Mouse (Mus musculus) CH12.LX (cell line): Measurements from ENCODE around the gene Jam2.

Source experiments
- CHD1 ChIP-seq: IDR thresholded peaks from 2 replicates; pipeline ENCODE4 v1.6.1; 2012; ENCODE audit warnings: low read depth, low read length, improper control_type of control experiment, inconsistent platforms
- EP300 ChIP-seq: IDR thresholded peaks from 2 replicates; pipeline ENCODE4 v1.6.1; 2011; ENCODE audit warnings: low read length, improper control_type of control experiment
- NRF1 ChIP-seq: IDR thresholded peaks from 2 replicates; pipeline ENCODE4 v1.6.1; 2014; ENCODE audit warnings: low read depth, mild to moderate bottlenecking, inconsistent platforms, low read length, improper control_type of control experiment, moderate library complexity
- POLR2A ChIP-seq: IDR thresholded peaks from 2 replicates; pipeline ENCODE4 v1.6.1; 2011; ENCODE audit warnings: low read depth, mild to moderate bottlenecking, improper control_type of control experiment, low read length
- POLR2AphosphoS2 ChIP-seq: IDR thresholded peaks from 2 replicates; pipeline ENCODE4 v1.6.1; 2011; ENCODE audit warnings: low read depth, low read length, improper control_type of control experiment
- SMC3 ChIP-seq: IDR thresholded peaks from 2 replicates; pipeline ENCODE4 v1.6.1; 2011; ENCODE audit warnings: low read depth, low read length, improper control_type of control experiment
- USF1 ChIP-seq: IDR thresholded peaks from 2 replicates; pipeline ENCODE4 v1.6.1; 2014; ENCODE audit warnings: low read depth, mild to moderate bottlenecking, inconsistent platforms, low read length, improper control_type of control experiment
- ZKSCAN1 ChIP-seq: IDR thresholded peaks from 2 replicates; pipeline ENCODE4 v1.6.1; 2012; ENCODE audit warnings: low read depth, inconsistent platforms, low read length, improper control_type of control experiment, borderline replicate concordance

DNA sequence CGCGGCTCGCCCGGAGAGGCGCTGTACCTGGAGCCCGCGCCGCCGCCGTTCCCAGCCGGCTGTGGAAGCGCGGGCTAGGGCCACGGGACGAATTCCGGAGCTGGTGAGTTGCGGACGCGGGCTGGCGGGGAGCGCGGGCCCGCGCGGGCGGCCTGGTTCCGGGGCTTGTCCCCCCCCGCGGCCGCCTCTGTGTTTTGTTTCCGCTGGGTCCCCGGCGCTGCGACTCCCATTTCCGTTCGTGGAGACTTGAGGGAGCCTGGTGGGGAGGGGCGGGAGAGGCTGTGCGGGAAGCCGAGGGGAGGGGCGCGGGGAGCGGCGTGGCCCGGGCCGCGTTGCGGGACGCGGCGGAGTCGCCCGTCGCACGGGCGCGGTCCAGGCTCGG lies 61.5 kb downstream of the Jam2 start, which contains the start of gene Atp5j:
- TF ChIP-seq EP300 (no peak), POLR2A (no peak; the same call in 1 of the 2 replicates), NRF1 (no peak), SMC3 (no peak), POLR2AphosphoS2 (no peak), USF1 (no peak), CHD1 (no peak), ZKSCAN1 (no peak)
